Mouse (Mus musculus): Measurements from ENCODE around the gene 6030445D17Rik. TPM values are rescaled to one million over a fixed set of nuclear protein-coding genes. Genes with fewer than 3 reads are reported as not detected.
A peak's percentile ranks its signal among the peaks of the same experiment; 100 is the strongest.

6030445D17Rik gene
- polyA plus RNA-seq, 1 experiment, result not detected

- Histone ChIP-seq H3K4me1 (ENCODE audit: control insufficient read depth, insufficient read depth, insufficient read length, low read length) (no peaks in the 10 kb centered on the region), H3K4me3 (ENCODE audit: insufficient read depth, low read depth, low read length) (no peak overlapping the region), H3K27ac (replicated peaks; ENCODE audit: low read depth, low read length) (no peak overlapping the region)
These were observed 11.8 kb upstream of the 6030445D17Rik start for GRCm38 (mm10) chr4:136450271-136450670.

GRCm38 (mm10) chr4:136451564-136451963 is 10.5 kb upstream of the 6030445D17Rik start:
- no peak overlapping the region for H3K4me3 ChIP-seq (ENCODE audit: insufficient read depth, low read depth, low read length)
- H3K4me1 ChIP-seq (ENCODE audit: control insufficient read depth, insufficient read depth, insufficient read length, low read length), result no peaks in the 10 kb centered on the region
- H3K27ac ChIP-seq (replicated peaks; ENCODE audit: low read depth, low read length), result no peak overlapping the region

- no peak overlapping the region for H3K27ac ChIP-seq (replicated peaks; ENCODE audit: low read depth, low read length)
- H3K4me1 ChIP-seq (ENCODE audit: control insufficient read depth, insufficient read depth, insufficient read length, low read length), result no peaks in the 10 kb centered on the region
- H3K4me3 ChIP-seq (ENCODE audit: insufficient read depth, low read depth, low read length), result no peak overlapping the region
These were observed 9.8 kb upstream of the 6030445D17Rik start for GRCm38 (mm10) chr4:136452286-136452685.

GRCm38 (mm10) chr4:136452792-136453191 is 9.3 kb upstream of the 6030445D17Rik start:
- H3K4me1 ChIP-seq (ENCODE audit: control insufficient read depth, insufficient read depth, insufficient read length, low read length), result no peaks in the 10 kb centered on the region
- no peak overlapping the region for H3K4me3 ChIP-seq (ENCODE audit: insufficient read depth, low read depth, low read length)
- H3K27ac ChIP-seq (replicated peaks; ENCODE audit: low read depth, low read length), result no peak overlapping the region

- no peak overlapping the region for H3K27ac ChIP-seq (replicated peaks; ENCODE audit: low read depth, low read length)
- H3K4me1 ChIP-seq (ENCODE audit: control insufficient read depth, insufficient read depth, insufficient read length, low read length), result peaks cover 4% of the 10 kb centered on the region; the same call in 1 of the 2 replicates
- peak overlapping the region; percentile 65 for H3K4me3 ChIP-seq (ENCODE audit: insufficient read depth, low read depth, low read length)
These were observed 7.2 kb upstream of the 6030445D17Rik start for GRCm38 (mm10) chr4:136454850-136455260.

- H3K27ac ChIP-seq (replicated peaks; ENCODE audit: low read depth, low read length), result no peak overlapping the region
- no peak overlapping the region for H3K4me3 ChIP-seq (ENCODE audit: insufficient read depth, low read depth, low read length)
These were observed 5.4 kb upstream of the 6030445D17Rik start for GRCm38 (mm10) chr4:136456516-136457218.

GRCm38 (mm10) chr4:136458276-136458675 is 3.8 kb upstream of the 6030445D17Rik start:
- Histone ChIP-seq H3K27ac (replicated peaks; ENCODE audit: low read depth, low read length) (0 out of 2 replicates have a peak overlapping the region, but pooled peaks have one; percentile 0), H3K4me1 (ENCODE audit: control insufficient read depth, insufficient read depth, insufficient read length, low read length) (peaks cover 9% of the 10 kb centered on the region; the same call in 1 of the 2 replicates), H3K4me3 (ENCODE audit: insufficient read depth, low read depth, low read length) (no peak overlapping the region)

More at GRCm38 (mm10) chr4:136456516-136457218, 5.4 kb upstream of the 6030445D17Rik start:
- H3K4me1 ChIP-seq (ENCODE audit: control insufficient read depth, insufficient read depth, insufficient read length, low read length), result peaks cover 5% of the 10 kb centered on the region; the same call in 1 of the 2 replicates

GRCm38 (mm10) chr4:136459210-136459609 is 2.8 kb upstream of the 6030445D17Rik start:
- no peak overlapping the region for H3K4me3 ChIP-seq (ENCODE audit: insufficient read depth, low read depth, low read length)
- peaks cover 13% of the 10 kb centered on the region; the same call in 1 of the 2 replicates for H3K4me1 ChIP-seq (ENCODE audit: control insufficient read depth, insufficient read depth, insufficient read length, low read length)
- H3K27ac ChIP-seq (replicated peaks; ENCODE audit: low read depth, low read length), result peak overlapping the region; percentile 16; the same call in 1 of the 2 replicates

- peak overlapping the region; percentile 90 for H3K27ac ChIP-seq (replicated peaks; ENCODE audit: low read depth, low read length)
- H3K4me1 ChIP-seq (ENCODE audit: control insufficient read depth, insufficient read depth, insufficient read length, low read length), result peaks cover 30% of the 10 kb centered on the region
- H3K4me3 ChIP-seq (ENCODE audit: insufficient read depth, low read depth, low read length), result no peak overlapping the region
These were observed 844 bp upstream of the 6030445D17Rik start for GRCm38 (mm10) chr4:136461206-136461605.

- peak overlapping the region; percentile 88 for H3K4me3 ChIP-seq (ENCODE audit: insufficient read depth, low read depth, low read length)
- peak overlapping the region; percentile 90 for H3K27ac ChIP-seq (replicated peaks; ENCODE audit: low read depth, low read length)
- peaks cover 32% of the 10 kb centered on the region for H3K4me1 ChIP-seq (ENCODE audit: control insufficient read depth, insufficient read depth, insufficient read length, low read length)
These were observed 327 bp upstream of the 6030445D17Rik start for GRCm38 (mm10) chr4:136461761-136462085.

- Histone ChIP-seq H3K4me1 (ENCODE audit: control insufficient read depth, insufficient read depth, insufficient read length, low read length) (peaks cover 35% of the 10 kb centered on the region), H3K4me3 (ENCODE audit: insufficient read depth, low read depth, low read length) (peak overlapping the region; percentile 88), H3K27ac (replicated peaks; ENCODE audit: low read depth, low read length) (peak overlapping the region; percentile 89)
These were observed 759 bp downstream of the 6030445D17Rik start for GRCm38 (mm10) chr4:136462839-136463178.

GRCm38 (mm10) chr4:136463436-136463835 is 1.4 kb downstream of the 6030445D17Rik start:
- Histone ChIP-seq H3K27ac (replicated peaks; ENCODE audit: low read depth, low read length) (peak overlapping the region; percentile 89), H3K4me1 (ENCODE audit: control insufficient read depth, insufficient read depth, insufficient read length, low read length) (peaks cover 37% of the 10 kb centered on the region), H3K4me3 (ENCODE audit: insufficient read depth, low read depth, low read length) (peak overlapping the region; percentile 88)

GRCm38 (mm10) chr4:136466226-136466625 is 4.2 kb downstream of the 6030445D17Rik start:
- Histone ChIP-seq H3K27ac (replicated peaks; ENCODE audit: low read depth, low read length) (peak overlapping the region; percentile 65), H3K4me1 (ENCODE audit: control insufficient read depth, insufficient read depth, insufficient read length, low read length) (peaks cover 42% of the 10 kb centered on the region), H3K4me3 (ENCODE audit: insufficient read depth, low read depth, low read length) (no peak overlapping the region)

- peak overlapping the region; percentile 79 for H3K27ac ChIP-seq (replicated peaks; ENCODE audit: low read depth, low read length)
These were observed 6.7 kb downstream of the 6030445D17Rik start for GRCm38 (mm10) chr4:136468553-136469327.

GRCm38 (mm10) chr4:136469371-136469903 is 7.4 kb downstream of the 6030445D17Rik start, which contains the start of gene Luzp1:
Luzp1 (plus strand) TSS chr4:136469761.
- peak within 1 kb of the TSS; percentile 71 for H3K4me3 ChIP-seq (ENCODE audit: insufficient read depth, low read depth, low read length)

More at GRCm38 (mm10) chr4:136468553-136469327, 6.7 kb downstream of the 6030445D17Rik start:
- Histone ChIP-seq H3K4me3 (ENCODE audit: insufficient read depth, low read depth, low read length) (peak overlapping the region; percentile 49; the same call in 1 of the 2 replicates), H3K4me1 (ENCODE audit: control insufficient read depth, insufficient read depth, insufficient read length, low read length) (peaks cover 39% of the 10 kb centered on the region)

More at GRCm38 (mm10) chr4:136469371-136469903, 7.4 kb downstream of the 6030445D17Rik start, which contains the start of gene Luzp1:
- Histone ChIP-seq H3K27ac (replicated peaks; ENCODE audit: low read depth, low read length) (peak within 1 kb of the TSS; percentile 94), H3K4me1 (ENCODE audit: control insufficient read depth, insufficient read depth, insufficient read length, low read length) (peaks cover 37% of the 10 kb centered on the region)

Data from brown adipose tissue, adult 24 weeks (tissue).